Mouse (Mus musculus): Measurements from ENCODE around the gene Kremen1.

- no peak for TF ChIP-seq CTCF (IDR thresholded peaks at IDR 0.05; ENCODE audit: extremely low read depth, insufficient read depth, insufficient read length, insufficient replicate concordance)
- TF ChIP-seq POLR2A (IDR thresholded peaks at IDR 0.05; ENCODE audit: low read depth, low read length): no peak
Measured at GRCm38 (mm10) chr11:5150416-5151246, 110.7 kb downstream of the Kremen1 start.

All from spleen, adult 2 months (tissue).